Mouse (Mus musculus): ENCODE measurements at regions not wholly inside any gene's neighbourhood (a gene's known extent, or its start where the extent isn't known, plus 50 kb on each side); places are given as distances from the start of the nearest gene placed in this dataset.

DNA sequence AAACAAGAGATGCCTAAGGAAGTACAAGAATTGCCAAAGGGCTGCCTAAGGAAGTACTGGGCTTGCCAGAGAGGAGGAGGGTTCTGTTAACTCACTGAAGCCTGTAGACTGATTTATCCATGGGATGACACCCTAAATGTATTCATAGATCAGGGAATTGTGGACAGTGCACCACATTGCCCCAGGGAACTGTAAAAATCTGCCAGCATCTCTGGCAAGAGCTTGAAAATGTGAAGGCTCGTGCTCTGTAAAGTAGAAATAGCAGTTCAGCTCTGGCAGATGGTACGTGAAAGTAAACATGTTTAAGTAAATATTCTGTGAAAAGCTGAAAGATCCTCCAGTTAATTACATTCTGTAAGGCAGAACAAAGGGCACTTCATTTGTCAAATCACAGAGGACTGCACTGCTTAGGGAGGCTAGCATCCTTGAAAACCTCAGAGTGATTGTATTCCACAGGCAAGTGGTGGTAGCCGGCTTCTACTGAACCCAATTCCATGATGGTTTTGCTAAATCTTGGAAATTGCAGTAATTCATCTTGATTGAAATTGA is 445.9 kb upstream of the Grin3a start:
- no peak for DNase-seq (ENCODE audit: low read depth, low spot score)

DNA sequence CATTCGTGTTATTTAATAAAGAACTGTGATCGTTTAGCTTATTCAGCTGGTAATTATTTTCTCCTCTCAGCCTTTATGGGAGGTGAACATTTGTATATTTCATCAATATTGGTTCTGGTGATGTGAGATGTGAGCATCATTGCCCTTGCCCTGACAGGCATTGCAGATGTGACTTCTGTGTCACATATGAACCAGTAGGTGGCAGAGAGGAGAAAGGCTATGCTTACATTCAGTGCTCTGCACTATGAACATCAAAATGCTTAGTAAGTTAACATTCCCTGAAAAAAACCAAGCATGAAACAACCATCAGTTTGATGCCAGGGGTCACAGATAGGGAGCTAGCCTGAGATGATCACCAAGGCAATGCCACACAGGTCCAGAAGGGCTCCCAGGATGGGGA is 441.1 kb upstream of the Grin3a start:
- no peak for DNase-seq (ENCODE audit: low read depth, low spot score)

DNA sequence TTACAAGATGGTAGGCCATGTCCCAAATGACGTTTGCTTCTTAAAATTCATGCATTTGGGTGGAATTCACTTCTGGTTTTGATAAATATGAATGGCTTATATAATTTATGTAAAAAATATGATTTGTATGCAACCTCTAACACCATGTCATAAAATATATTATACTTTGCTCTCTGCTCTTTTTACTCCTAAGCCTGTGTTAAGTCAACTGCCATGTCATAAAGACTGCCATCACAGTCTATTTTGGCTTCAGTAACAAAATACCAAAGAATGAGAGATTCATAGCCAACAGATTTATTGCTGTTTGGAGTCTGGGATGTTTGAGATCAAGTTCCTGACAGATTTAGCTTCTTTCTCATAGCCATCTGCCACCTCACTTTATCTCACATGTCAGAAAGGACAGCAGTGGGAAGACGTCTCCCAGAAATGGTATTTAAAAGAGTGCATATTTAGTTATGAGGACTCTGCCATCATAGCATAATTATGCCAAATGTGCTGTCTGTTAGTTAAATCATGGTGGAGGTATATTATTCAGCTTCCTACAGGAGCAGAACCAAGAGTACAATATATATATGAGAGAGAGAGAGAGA is 413.6 kb upstream of the Grin3a start:
- DNase-seq (ENCODE audit: low read depth, low spot score) = no peak

DNA sequence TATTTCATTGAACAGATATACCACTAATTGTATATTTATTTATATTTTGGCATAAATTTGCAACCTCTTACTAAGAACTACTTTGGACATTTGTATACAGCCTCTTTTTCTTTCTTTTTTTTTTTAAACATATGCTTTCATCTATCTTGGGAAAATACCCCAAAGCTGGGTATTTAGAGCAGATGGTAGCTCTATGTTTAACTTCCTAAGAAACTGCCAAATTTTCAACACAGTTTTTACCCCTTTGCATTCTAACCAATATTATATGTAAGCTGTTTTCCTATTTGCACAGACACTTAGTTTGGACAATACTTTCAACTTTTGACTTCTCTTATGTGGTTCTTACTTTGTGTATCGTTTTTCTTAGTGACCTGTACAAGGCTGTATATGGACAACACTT is 396.5 kb upstream of the Grin3a start:
- DNase-seq (ENCODE audit: low read depth, low spot score) = no peak

DNA sequence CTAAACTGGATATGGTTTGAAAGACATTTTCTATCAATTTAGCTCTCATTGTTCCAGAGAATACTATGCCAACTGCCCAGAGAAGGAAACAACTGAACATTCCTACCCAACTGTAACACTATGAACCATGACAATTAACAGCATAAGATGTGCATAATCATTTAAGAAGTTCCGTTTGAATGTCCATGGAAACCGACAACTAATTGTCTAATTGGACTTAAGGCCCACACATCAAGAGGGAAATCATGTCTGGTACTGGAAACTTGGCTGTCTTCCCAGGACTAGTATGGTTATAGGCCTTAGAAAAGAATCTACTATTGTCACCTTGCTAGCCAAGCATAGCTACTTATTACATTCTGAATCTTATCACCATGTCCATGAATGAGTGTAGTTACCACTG is 395.4 kb upstream of the Grin3a start:
- no peak for DNase-seq (ENCODE audit: low read depth, low spot score)

DNA sequence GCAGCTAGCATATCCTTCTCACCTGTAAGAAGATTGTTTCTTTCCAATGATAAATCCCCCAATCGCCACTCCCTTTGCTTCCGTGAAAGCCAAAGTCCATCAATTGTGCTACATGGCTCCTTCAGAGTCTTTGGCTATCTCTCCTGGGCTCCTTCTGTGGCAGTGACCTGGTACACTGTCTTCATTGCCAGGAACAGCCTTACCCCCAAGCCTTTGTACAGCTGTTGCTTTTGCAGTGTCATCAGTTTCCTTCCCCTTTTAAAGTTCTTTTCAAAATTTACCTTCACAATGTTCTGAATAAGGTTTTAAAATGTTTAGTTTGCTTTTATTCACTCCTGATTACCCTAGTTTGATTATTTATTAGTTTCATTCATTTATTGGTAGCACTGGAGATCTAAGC is 393.8 kb upstream of the Grin3a start:
- DNase-seq (ENCODE audit: low read depth, low spot score) = no peak

DNA sequence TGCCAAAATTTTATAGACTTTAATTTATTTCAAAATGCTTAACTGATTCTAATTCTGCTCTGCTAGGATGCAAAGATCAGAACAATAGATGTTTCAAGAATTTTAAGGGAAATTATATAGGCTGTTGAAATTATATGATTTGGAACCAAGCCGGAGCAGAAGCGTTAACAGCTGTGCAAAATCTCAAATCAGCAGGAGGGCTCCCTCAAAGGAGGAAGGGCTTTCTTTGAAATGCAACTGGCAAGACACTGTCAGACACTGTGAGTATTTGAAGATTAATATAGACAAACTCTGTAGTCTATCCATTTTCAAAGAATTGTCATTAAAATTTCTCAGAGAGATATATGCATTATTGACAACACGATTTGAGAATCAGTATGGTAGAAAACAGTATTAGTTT is 389.9 kb upstream of the Grin3a start:
- DNase-seq (ENCODE audit: low read depth, low spot score) = no peak

DNA sequence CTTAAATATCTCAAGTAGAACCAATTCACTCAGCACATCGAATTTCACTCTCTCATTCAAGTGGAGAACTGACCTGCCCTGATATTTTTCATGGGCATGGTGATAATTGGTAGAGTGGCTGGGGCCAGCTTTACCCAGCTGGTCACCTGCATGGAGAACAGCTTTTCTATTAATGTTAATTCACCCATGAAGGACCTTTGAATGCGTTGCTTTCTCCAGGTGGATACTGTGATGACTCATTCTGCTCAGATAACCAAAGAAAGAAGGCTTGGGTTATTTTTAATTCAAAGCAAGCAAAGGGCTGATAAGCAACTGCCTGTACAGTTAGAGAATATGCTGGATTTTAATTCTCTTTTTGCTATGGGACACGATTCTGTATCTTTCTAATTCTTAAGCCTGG is 357.8 kb upstream of the Grin3a start:
- DNase-seq (ENCODE audit: low read depth, low spot score) = no peak

DNA sequence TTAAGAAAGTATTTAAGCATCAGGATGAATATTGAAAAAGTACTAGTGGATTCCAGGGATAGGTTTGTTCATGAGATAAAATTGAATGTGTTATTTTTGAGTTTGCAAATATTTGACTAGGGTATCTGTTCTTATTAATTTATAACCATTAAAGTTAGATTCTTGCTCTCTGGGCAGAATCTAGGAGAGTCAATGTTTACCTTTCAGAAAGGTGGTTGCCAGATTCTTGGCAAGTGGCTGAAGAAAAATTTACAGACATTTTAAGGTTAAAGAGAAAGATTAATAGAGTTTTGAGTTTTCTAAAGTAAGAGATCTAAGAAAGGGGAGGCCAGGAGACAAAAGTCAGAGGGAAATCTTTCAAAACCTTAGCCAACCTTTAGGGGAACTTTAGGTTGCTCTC is 331.7 kb upstream of the Grin3a start:
- DNase-seq (ENCODE audit: low read depth, low spot score) = no peak

DNA sequence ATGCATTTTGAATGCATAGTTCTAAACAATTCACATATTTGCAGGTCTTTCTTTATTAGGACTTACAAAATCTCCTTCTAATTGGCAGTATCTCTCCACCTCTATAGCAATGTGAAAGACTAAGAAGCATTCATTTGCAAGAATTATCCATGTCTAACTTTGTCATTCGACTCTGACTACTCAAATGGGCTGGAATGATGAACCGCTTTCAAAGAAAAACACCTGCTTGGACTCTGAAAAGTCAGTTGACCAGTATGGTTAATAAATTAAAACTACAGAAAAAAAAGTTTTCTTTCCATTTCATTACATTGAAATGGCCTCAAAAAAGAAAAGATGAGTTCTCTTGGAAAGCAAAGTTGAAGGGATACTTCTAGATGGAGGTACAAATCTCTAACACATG is 331.1 kb upstream of the Grin3a start:
- DNase-seq (ENCODE audit: low read depth, low spot score) = no peak

DNA sequence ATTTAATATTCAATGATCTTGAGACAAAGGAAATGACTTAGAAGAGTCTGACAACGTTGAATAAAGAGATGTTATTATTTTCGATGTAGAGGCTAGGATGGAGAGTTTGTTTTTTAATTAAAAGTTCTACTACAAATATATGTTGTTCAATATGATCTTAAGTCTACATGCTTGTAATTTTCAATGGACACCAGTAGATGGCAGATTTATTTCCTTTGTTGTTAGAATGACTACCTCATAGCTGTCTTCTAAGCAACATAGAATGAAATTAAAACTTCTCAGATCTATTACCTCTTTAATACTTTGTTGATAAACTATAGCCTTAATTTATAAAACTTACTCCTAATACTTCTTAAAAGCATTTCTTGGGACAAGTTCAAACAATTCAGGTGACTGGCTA is 315.3 kb upstream of the Grin3a start:
- DNase-seq (ENCODE audit: low read depth, low spot score) = no peak

DNA sequence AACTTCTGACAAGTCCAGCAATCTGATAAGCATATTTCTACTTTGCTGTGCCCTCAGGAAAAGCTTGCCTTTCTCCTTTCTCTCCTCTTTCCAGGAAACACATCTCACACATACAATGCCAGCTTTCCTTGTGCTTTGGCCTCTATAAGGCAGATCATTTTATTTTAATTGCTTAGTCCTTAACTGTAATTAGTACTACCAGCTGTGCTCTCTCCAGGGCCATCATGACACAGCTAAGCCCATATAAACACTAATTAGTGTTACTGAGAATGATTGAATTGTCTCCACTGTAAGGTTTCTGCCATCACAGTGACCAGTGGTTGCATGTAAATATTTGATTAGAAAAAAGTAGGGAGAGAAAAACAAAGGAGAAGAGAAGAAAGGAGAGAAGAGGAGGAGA is 300.4 kb upstream of the Grin3a start:
- DNase-seq (ENCODE audit: low read depth, low spot score) = no peak

DNA sequence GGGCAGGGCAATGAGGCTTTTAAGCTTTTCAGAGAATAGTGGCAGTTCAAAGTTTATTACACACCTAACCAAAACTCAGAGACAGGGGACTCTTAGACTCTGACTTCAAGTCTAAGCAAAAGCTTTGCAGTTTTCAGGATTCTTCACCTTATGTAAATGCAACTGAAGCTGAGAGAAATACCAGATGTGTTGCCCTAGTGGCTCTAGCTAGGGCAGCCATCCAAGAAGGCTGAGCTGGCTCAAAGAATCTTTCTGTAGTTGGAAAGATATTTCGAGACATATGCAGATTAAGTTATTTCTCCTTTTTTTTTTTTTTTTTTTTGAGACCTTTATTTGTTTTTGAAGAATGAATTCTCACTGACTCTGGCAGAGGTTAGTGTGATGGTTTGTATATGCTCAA is 284.7 kb upstream of the Grin3a start:
- no peak for DNase-seq (ENCODE audit: low read depth, low spot score)

DNA sequence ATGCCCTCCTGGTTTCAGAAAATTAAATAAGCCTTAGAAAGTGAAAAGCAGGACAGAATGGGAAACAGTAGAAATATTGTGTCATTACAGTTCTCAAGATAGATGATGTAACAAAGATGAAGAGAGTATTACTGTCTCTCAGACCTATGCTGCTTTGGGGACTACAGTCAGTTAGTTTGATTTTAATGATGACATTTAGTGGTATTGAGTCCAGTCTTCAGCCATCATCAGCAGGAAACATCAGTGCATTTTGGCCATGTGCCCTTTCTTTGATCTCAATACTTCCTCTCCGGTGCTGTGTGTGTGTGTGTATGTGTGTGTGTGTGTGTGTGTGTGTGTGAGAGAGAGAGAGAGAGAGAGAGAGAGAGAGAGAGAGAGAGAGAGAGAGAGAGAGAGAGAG is 261.0 kb upstream of the Grin3a start:
- no peak for DNase-seq (ENCODE audit: low read depth, low spot score)

DNA sequence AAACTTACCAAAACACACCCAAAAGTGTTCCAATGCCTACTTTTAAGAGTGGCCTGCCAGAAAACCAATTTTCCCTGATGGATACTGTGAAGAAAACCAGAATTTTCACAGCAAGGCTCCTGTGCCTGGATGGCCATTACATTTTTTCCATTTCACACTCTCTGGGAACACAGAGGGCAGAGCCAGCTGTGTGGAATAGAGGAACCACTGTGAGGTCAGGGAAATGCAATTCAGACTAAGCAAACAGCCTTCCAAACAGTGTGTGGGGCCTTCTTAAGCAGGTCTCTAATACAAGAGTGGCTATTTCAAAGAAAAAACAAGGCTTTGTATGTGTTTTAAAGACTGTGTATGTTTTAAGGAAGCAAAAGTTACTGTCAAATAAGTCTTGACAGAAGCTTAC is 242.3 kb upstream of the Grin3a start:
- DNase-seq (ENCODE audit: low read depth, low spot score) = peak; percentile 5

DNA sequence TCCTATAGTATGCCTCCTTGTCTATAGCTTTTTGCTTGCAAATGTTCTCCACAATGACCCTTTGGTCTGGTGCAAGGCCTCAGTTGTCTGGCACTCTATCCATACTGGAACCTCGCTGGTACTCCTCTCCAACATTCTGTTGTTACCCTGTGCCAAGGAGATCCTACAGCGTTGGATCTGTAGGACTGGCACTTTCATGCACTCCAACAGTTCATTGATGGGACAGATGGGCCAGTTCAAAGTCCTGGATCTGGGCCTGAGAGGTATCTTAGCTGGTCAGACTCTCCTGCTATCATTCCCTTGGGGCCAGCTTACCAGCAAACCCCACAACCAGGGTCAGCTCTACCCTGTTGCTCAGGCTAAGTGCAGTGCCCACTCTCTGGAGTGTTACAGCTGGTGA is 241.1 kb upstream of the Grin3a start:
- no peak for DNase-seq (ENCODE audit: low read depth, low spot score)

DNA sequence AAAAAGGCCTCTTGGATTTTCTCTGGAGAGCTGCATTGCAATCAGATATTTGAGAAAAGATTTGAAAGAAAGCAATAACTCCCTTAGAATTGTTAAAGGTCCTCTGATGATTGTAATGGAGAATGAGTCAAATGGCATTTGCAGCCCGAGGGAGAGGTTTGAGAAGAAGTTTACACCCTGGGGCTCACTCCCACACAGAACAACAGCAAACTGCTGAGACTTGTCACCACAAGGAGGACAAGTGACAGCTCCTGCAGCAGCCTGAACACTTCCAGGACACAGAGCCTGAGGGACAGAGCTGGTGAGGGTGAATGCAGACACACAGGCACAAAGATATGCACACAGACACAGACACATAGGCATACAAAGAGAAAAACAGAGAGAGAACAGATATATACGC is 210.0 kb upstream of the Grin3a start:
- DNase-seq (ENCODE audit: low read depth, low spot score) = no peak

DNA sequence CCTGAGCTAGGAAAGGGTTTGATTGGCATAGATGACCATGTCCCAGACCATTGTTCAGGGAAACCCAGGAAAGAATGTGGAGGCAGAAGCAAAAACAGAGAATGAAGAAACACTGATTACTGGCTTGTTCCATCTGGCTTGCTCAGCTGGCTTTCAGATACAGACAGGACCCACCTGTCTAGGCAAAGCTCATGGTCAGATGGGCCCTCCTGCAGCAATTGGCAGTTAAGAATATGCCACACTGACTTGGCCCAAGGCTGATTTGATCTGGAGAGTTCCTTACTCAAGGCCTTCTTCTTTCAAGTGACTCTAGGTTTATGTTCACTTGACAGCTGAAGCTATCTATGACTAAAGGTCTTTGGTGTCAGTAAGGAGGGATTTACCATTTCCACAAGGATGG is 195.9 kb upstream of the Grin3a start:
- DNase-seq (ENCODE audit: low read depth, low spot score) = no peak

DNA sequence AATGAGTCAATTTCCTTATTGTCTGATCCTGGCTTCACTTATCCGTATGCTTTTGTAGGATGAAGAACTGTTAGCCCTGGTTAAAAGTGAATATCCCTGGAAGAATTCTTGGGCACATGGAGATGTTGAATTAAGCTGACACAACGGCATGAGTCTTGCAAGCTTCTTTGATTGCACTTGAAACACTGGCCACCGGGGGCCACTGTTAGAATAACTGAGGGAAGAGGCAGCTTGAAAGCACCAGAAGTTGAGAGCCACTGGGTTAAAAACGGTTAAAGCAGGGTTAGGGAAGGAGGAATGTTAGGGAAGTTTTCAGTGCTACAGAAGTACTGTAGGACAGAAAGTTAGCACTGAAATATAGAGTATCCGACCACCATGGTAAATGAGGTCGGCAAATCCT is 190.5 kb upstream of the Grin3a start:
- no peak for DNase-seq (ENCODE audit: low read depth, low spot score)

DNA sequence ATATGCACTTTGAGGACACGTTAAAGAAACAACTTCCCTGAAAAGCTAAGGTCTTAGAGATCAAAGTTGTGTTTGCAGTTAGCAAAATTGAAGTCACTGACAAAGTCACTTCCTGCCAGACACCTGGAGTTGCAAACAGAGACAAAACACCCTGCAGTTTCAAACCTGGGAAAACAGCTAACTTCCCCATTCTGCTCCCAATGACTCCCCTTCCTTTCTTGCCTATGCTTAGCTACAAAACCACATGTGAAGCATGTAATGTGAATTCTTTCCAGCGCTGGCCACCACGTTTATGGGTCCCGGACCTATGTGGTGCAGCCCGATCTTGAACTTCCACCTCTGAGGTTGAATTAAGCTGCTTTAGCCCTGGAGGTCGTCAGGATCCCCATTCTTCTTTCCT is 179.8 kb upstream of the Grin3a start:
- DNase-seq (ENCODE audit: low read depth, low spot score) = no peak
